19 mouse cellular contexts compared by ENCODE assay signal in the genomic region with DNA sequence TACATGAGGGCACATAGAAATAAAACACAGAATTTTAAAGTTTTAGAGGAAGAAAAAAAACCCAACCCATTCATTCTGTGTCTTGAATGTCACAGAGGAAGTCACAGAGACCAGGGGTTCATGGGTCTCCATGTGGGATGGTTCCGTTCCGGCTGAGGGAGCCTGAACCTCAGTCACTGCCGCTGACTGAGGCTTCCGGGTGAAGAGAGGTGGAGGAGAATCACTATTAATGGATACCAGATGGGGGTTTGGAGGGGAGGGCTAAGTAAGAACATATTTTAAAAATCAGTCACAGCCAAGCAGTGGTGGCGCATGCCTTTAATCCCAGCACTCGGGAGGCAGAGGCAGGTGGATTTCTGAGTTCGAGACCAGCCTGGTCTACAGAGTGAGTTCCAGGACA. TPM values are rescaled to one million over a fixed set of nuclear protein-coding genes. Genes with fewer than 3 reads are reported as not detected.
A peak's percentile ranks its signal among the peaks of the same experiment; 100 is the strongest.
DNase-seq lines count a peak whose midpoint lies in the region; ATAC-seq lines count a peak whose summit lies in the region.
"Had no signal": no experiment of that assay in that cellular context is flagged by ENCODE, and none has a peak within 500 bp of the region (broad histone marks: within the 10 kb centered on the region; RNA-seq: fewer than 3 reads in every experiment).

No protein-coding gene starts in this region.

- ATAC-seq in kidney, embryonic 15.5 days (replicated peaks; ENCODE audit: low FRiP score) = peak; percentile 50; the same call in 1 of the 2 replicates
- ATAC-seq in embryonic facial prominence, embryonic 13.5 days (ENCODE audit: insufficient number of reproducible peaks, insufficient read depth, low FRiP score, low TSS enrichment, low read depth) = 0 out of 2 replicates have a peak, but pooled peaks have one; percentile 38
- no peak for ATAC-seq in inflammation-experienced regulatory T-cells, adult 6 months
- ATAC-seq: intestine, postnatal 0 days; liver, embryonic 12.5 days; midbrain, embryonic 16.5 days had no signal

- peak overlapping the region; percentile 88 for H3K27ac ChIP-seq in kidney, embryonic 15.5 days
- peak overlapping the region; percentile 69; the same call in 1 of the 2 replicates for H3K27ac ChIP-seq in embryonic facial prominence, embryonic 13.5 days
- H3K27ac ChIP-seq: left cerebral cortex, adult 2 months; liver, embryonic 12.5 days had no signal

- H3K9ac ChIP-seq in kidney, embryonic 15.5 days = no peak overlapping the region
- no peak overlapping the region for H3K9ac ChIP-seq in embryonic facial prominence, embryonic 13.5 days
- H3K9ac ChIP-seq: forebrain, postnatal 0 days; liver, embryonic 12.5 days; lung, embryonic 14.5 days had no signal

- peaks cover 57% of the 10 kb centered on the region for H3K4me1 ChIP-seq in kidney, embryonic 15.5 days
- peaks cover 33% of the 10 kb centered on the region for H3K4me1 ChIP-seq in embryonic facial prominence, embryonic 13.5 days

- peaks cover 53% of the 10 kb centered on the region for H3K36me3 ChIP-seq in kidney, embryonic 15.5 days
- peaks cover 51% of the 10 kb centered on the region for H3K36me3 ChIP-seq in embryonic facial prominence, embryonic 13.5 days

- peak overlapping the region; percentile 31; the same call in 1 of the 2 replicates for H3K4me2 ChIP-seq in kidney, embryonic 15.5 days
- H3K4me2 ChIP-seq in embryonic facial prominence, embryonic 13.5 days = 0 out of 2 replicates have a peak overlapping the region, but pooled peaks have one; percentile 16
- H3K4me2 ChIP-seq: liver, embryonic 12.5 days; lung, embryonic 14.5 days had no signal

- H3K9me3 ChIP-seq in kidney, embryonic 15.5 days (replicated peaks) = no peaks in the 10 kb centered on the region
- H3K9me3 ChIP-seq in embryonic facial prominence, embryonic 13.5 days = no peaks in the 10 kb centered on the region
- H3K9me3 ChIP-seq: liver, embryonic 12.5 days had no signal

- no peak overlapping the region for H3K4me3 ChIP-seq in kidney, embryonic 15.5 days (replicated peaks)
- H3K4me3 ChIP-seq in embryonic facial prominence, embryonic 13.5 days = no peak overlapping the region
- H3K4me3 ChIP-seq: left cerebral cortex, adult 2 months; liver, embryonic 12.5 days had no signal

- WGBS in kidney, embryonic 15.5 days = 38% methylated on average over 7 of the region's 7 CpGs
- WGBS in embryonic facial prominence, embryonic 13.5 days = 30% methylated on average over 7 of the region's 7 CpGs

- no peak for DNase-seq in kidney, adult 18-20 months
- peak; percentile 56 for DNase-seq in kidney, postnatal 10 days
- no peak for DNase-seq in right cerebral cortex, postnatal 4 days
- DNase-seq in spleen, adult 12 weeks (ENCODE audit: low spot score) = no peak
- DNase-seq: adrenal gland, adult 8-10 months; cerebellum, adult 9-11 months; left cerebral cortex, postnatal 4 days; retina, postnatal 1 day; thymus, postnatal 25 days had no signal

- H3K27me3 ChIP-seq in kidney, embryonic 15.5 days = no peaks in the 10 kb centered on the region
- no peaks in the 10 kb centered on the region for H3K27me3 ChIP-seq in embryonic facial prominence, embryonic 13.5 days
- H3K27me3 ChIP-seq: liver, embryonic 12.5 days; Patski had no signal

RNA-seq across cellular contexts. Expression of gene Ifngr2, which starts 10.3 kb away (rescaled TPM):
- 52.0 and 55.9 TPM in 2 replicates for polyA plus RNA-seq in kidney, embryonic 15.5 days (2015; fragmentation: Nextera tagmentation; extraction: Ambion mirVana)
- 48.3 and 57.5 TPM in 2 replicates for polyA plus RNA-seq in embryonic facial prominence, embryonic 13.5 days (2015; fragmentation: Nextera tagmentation; extraction: Ambion mirVana)
- 10 to 100 TPM in 2 of 3 experiments, 1 to 10 TPM in 1; 3.4 to 30.9 (median 14.7) TPM for polyA plus RNA-seq in inflammation-experienced regulatory T-cells, adult 6 months (2017; shearing (Covaris generic))

RNA-seq across cellular contexts. Expression of gene Tmem50b, which starts 40.4 kb away (rescaled TPM):
- polyA plus RNA-seq in kidney, embryonic 15.5 days (2015; fragmentation: Nextera tagmentation; extraction: Ambion mirVana) = 35.6 and 35.8 TPM in 2 replicates
- 30.7 and 36.8 TPM in 2 replicates for polyA plus RNA-seq in embryonic facial prominence, embryonic 13.5 days (2015; fragmentation: Nextera tagmentation; extraction: Ambion mirVana)
- 10 to 100 TPM; 28.2 to 36.1 (median 34.2) TPM for polyA plus RNA-seq in inflammation-experienced regulatory T-cells, adult 6 months (2017; shearing (Covaris generic))
